Mouse (Mus musculus): ENCODE results near the gene Vwa3a.

DNA sequence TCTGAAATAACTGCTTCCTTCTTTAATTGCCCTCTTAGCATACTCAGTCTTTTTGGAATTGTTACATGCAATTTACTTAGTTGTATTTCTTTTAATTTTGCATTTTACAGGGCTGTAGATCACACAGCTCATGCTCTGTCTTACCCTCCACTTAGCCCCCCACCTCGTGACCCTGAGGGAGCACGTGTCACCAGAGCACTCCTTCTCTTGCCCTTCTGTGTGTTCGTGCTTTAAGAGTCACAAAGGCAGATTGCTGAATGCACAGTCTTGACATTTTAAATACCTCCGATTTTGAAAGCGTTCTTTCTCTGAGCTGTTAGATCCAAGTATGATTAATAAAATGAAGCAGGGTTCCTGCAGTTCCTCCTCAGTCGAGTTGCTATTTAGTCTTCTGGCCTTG lies 43.9 kb upstream of the Vwa3a start:
- TF ChIP-seq CTCF (conservative IDR thresholded peaks at IDR 0.05; ENCODE audit: insufficient read depth, insufficient read length, low read depth, low read length) (no peak), POLR2A (IDR thresholded peaks at IDR 0.05; ENCODE audit: low read depth, low read length) (no peak)
